Mouse (Mus musculus) liver, embryonic 14.5 days (tissue): ENCODE results near the gene Dnmt3a.

ENCODE experiments used
- CTCF ChIP-seq: IDR thresholded peaks from 2 replicates; pipeline ENCODE4 v1.5.1; 2016; ENCODE audit warnings: antibody characterized with exemption, low read depth, control low read depth
- EP300 ChIP-seq: IDR thresholded peaks from 2 replicates; pipeline ENCODE4 v1.6.1; 2016; ENCODE audit warnings: antibody characterized with exemption, low read depth

- TF ChIP-seq CTCF, result no peak
- no peak for TF ChIP-seq EP300
Observed at GRCm38 (mm10) chr12:3784258-3784657, 21.5 kb upstream of the Dnmt3a start.
